Mouse (Mus musculus) heart, embryonic 12.5 days (tissue): ENCODE data around the gene Dnttip2. TPM values are rescaled to one million over a fixed set of nuclear protein-coding genes. Genes with fewer than 3 reads are reported as not detected.

Experiments used
- ATAC-seq: fragments of 200-750 bp; cut with Nextera tagmentation; 2 replicates; pipeline ENCODE4 v1.8.0; 2017; ENCODE audit warnings: moderate TSS enrichment, moderate library complexity; ENCODE audit not compliant: insufficient number of reproducible peaks, low FRiP score
- H3K27ac ChIP-seq: fragments of 300-500 bp; sonication (generic); 2 replicates; pipeline ENCODE4 v1.5.1; 2016; ENCODE audit warnings: mild to moderate bottlenecking, moderate library complexity; ENCODE audit not compliant: poor library complexity, severe bottlenecking
- H3K27me3 ChIP-seq: fragments of 300-500 bp; sonication (generic); replicated peaks from 2 replicates; pipeline ENCODE4 v1.6.1; 2016; ENCODE audit warnings: mild to moderate bottlenecking, moderate library complexity
- H3K36me3 ChIP-seq: fragments of 300-500 bp; sonication (generic); 2 replicates; pipeline ENCODE4 v1.6.1; 2016; ENCODE audit warnings: mild to moderate bottlenecking, moderate library complexity
- H3K4me1 ChIP-seq: fragments of 300-500 bp; sonication (generic); replicated peaks from 2 replicates; pipeline ENCODE4 v1.6.1; 2016; ENCODE audit warnings: mild to moderate bottlenecking
- H3K4me2 ChIP-seq: fragments of 300-500 bp; sonication (generic); 2 replicates; pipeline ENCODE4 v1.6.1; 2016; ENCODE audit warnings: mild to moderate bottlenecking, moderate library complexity
- H3K4me3 ChIP-seq: fragments of 300-500 bp; sonication (generic); 2 replicates; pipeline ENCODE4 v1.5.1; 2016; ENCODE audit warnings: mild to moderate bottlenecking
- H3K9ac ChIP-seq: fragments of 300-500 bp; sonication (generic); 2 replicates; pipeline ENCODE4 v1.6.1; 2016; ENCODE audit warnings: mild to moderate bottlenecking, moderate library complexity
- H3K9me3 ChIP-seq: fragments of 300-500 bp; sonication (generic); replicated peaks from 2 replicates; pipeline ENCODE4 v1.6.1; 2016; ENCODE audit warnings: mild to moderate bottlenecking, moderate library complexity
- WGBS: fragments of 180-500 bp; shearing (Covaris S2); methylation state at CpG from one replicate; pipeline ENCODE4 v1.1.7; 2016; 5-methylcytosine and 5-hydroxymethylcytosine counted together
- microRNA counts: library from miRNA; unstranded; fragments of <30 nt; microRNA quantifications from one replicate; lab custom pipeline; 2017
- microRNA-seq: library from miRNA; unstranded; fragments of <30 nt; microRNA quantifications from one replicate; pipeline ENCODE4, GENCODE M21; 2017
- polyA plus RNA-seq: library from polyadenylated mRNA; unstranded; fragments of >200 nt; fragmentation: Nextera tagmentation; extraction: Ambion mirVana; gene quantifications from 2 replicates; pipeline ENCODE4 v1.2.1, GENCODE M21; 2016

Gene Dnttip2
- polyA plus RNA-seq, 1 experiment from 2014 or later: 50.1 TPM

DNA sequence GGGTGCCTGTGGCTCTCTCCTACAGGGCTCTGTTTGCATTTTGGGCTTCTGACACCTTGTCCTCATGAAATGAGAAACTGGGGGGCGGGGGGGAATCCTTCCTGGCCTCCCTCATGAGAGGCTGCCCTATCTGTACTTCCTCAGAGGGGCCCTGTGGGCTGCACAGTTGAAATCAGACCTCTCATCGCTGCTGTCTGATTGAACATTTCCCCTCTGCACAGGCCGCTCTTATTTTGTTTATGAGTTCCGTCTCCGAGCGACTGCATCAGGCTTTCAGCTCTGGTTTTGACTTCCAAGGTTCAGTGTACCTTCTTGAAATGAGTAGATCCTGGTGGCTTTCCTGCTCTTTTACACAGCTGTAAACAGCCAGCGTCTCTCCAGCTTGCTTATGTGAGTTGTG is 60.2 kb downstream of the Dnttip2 start:
- peaks cover 81% of the 10 kb centered on the region for H3K27me3 ChIP-seq
- H3K9me3 ChIP-seq: no peaks in the 10 kb centered on the region
- WGBS: 41% methylated on average over 7 of the region's 7 CpGs
- no peak overlapping the region for H3K4me2 ChIP-seq
- no peak overlapping the region for H3K4me3 ChIP-seq
- H3K36me3 ChIP-seq: no peaks in the 10 kb centered on the region
- no peak overlapping the region for H3K27ac ChIP-seq
- H3K9ac ChIP-seq: 0 out of 2 replicates have a peak overlapping the region, but pooled peaks have one; percentile 38
- ATAC-seq: no peak
- H3K4me1 ChIP-seq: peaks cover 15% of the 10 kb centered on the region

MicroRNAs within 50 kb of the gene (microRNA counts, 519-probe panel; counts per million panel counts)
- not detected for microRNA mmu-miR-760 (lab: Ali Mortazavi, UCI)

Small RNA genes within 50 kb of the gene (microRNA-seq; reads per million reads assigned to microRNA genes)
- gene Gm22903 (not detected), gene Mir760 (46.2 reads per million, percentile 41 among the genes with 10 or more reads in this experiment)

Other genes starting within 250 kb of the Dnttip2 start
- gene Abca4, start 229.9 kb upstream of the Dnttip2 start, polyA plus RNA-seq: 3.6 and 4.0 TPM in 2 replicates
- gene Gclm, start 28.8 kb upstream of the Dnttip2 start, polyA plus RNA-seq: 108 and 122 TPM in 2 replicates
- 6.0 and 7.3 TPM in 2 replicates for gene Bcar3, start 19.7 kb downstream of the Dnttip2 start, polyA plus RNA-seq